Mouse (Mus musculus): ENCODE measurements at regions not wholly inside any gene's neighbourhood (a gene's known extent, or its start where the extent isn't known, plus 50 kb on each side); places are given as distances from the start of the nearest gene placed in this dataset.

DNA sequence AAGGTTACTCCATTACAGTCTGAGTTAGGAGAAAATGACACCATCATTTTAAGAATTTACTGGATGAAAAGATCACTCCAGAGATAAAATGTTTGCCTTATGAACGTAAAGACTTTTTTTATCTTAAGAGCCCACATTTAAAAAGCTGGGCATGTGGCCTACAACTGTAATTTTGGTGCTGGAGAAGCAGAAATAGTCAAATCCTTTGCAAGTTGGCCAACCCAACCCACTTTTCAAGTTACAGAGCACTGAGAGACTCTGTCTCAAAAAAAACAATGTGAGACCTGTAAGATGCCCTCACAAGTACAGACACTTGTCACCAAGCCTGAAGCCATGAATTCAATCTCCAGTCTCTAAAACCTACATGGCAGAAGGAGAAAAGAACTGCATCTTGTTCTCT is 305.6 kb upstream of the Cited2 start:
- Histone ChIP-seq H3K4me1 (ENCODE audit: control insufficient read depth, insufficient read depth, low read length) (peaks cover 3% of the 10 kb centered on the region; the same call in 1 of the 2 replicates), H3K36me3 (ENCODE audit: control insufficient read depth, insufficient read depth, low read length) (no peaks in the 10 kb centered on the region), H3K27me3 (replicated peaks; ENCODE audit: control insufficient read depth, insufficient read depth, low read length) (no peaks in the 10 kb centered on the region), H3K4me3 (ENCODE audit: insufficient read depth, low read depth, low read length) (no peak overlapping the region), H3K27ac (ENCODE audit: insufficient read depth, low read depth, low read length) (no peak overlapping the region)
- 88% methylated on average over 1 of the region's 1 CpGs for WGBS
- DNase-seq, result no peak
- TF ChIP-seq POLR2A (IDR thresholded peaks at IDR 0.05; ENCODE audit: low read depth, low read length) (no peak), CTCF (conservative IDR thresholded peaks at IDR 0.05; ENCODE audit: insufficient read depth, insufficient read length, low read depth, low read length) (no peak)

- DNase-seq, result peak; percentile 52
- Histone ChIP-seq H3K27ac (ENCODE audit: insufficient read depth, low read depth, low read length) (peak overlapping the region; percentile 41; the same call in 1 of the 2 replicates), H3K27me3 (replicated peaks; ENCODE audit: control insufficient read depth, insufficient read depth, low read length) (no peaks in the 10 kb centered on the region), H3K36me3 (ENCODE audit: control insufficient read depth, insufficient read depth, low read length) (no peaks in the 10 kb centered on the region), H3K4me1 (ENCODE audit: control insufficient read depth, insufficient read depth, low read length) (peaks cover 3% of the 10 kb centered on the region; the same call in 1 of the 2 replicates), H3K4me3 (ENCODE audit: insufficient read depth, low read depth, low read length) (no peak overlapping the region)
- WGBS, result 53% methylated on average over 7 of the region's 7 CpGs
- TF ChIP-seq POLR2A (IDR thresholded peaks at IDR 0.05; ENCODE audit: low read depth, low read length), result no peak
- no peak for TF ChIP-seq CTCF (conservative IDR thresholded peaks at IDR 0.05; ENCODE audit: insufficient read depth, insufficient read length, low read depth, low read length)
Observed at GRCm38 (mm10) chr10:17418227-17418685, 304.8 kb upstream of the Cited2 start.

DNA sequence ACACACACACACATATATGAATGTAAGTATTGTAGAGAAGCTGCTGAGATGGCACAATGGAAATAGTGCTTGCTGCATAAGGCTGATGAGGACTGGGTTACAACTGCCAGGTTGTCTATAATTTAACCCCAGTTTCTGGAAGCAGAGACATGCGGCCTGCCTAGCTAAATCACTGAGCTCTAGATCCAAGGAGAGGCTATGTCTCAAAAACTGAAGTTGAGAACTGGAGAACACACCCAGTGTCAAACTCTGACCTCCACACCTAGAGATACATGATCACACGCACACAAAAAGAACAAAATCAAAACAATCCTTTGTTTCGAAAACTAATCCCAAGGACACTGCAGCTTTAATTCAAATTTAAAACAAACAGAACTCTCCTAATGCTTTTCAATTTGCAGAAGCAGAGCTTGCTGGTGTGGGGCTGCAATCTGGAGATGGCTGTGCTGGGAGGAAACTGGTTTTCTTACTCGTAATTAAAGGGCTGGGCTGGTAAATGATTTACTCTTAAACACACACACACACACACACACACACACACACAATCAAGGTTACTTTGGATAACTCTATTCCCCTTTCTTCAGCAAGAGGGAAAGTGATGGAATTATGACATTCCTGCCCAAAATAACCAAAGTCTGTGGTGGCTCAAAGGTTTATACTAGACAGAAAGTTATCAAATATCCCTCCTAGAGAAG is 299.3 kb upstream of the Cited2 start:
- H3K27ac ChIP-seq (ENCODE audit: insufficient read depth, low read depth, low read length), result no peak overlapping the region
- 34% methylated on average over 4 of the region's 4 CpGs for WGBS
- TF ChIP-seq POLR2A (IDR thresholded peaks at IDR 0.05; ENCODE audit: low read depth, low read length), result no peak
- TF ChIP-seq CTCF (conservative IDR thresholded peaks at IDR 0.05; ENCODE audit: insufficient read depth, insufficient read length, low read depth, low read length), result no peak

GRCm38 (mm10) chr10:17426197-17426596 is 296.8 kb upstream of the Cited2 start:
- H3K27me3 ChIP-seq (replicated peaks; ENCODE audit: control insufficient read depth, insufficient read depth, low read length), result no peaks in the 10 kb centered on the region
- no peak overlapping the region for H3K27ac ChIP-seq (ENCODE audit: insufficient read depth, low read depth, low read length)
- no peak for DNase-seq
- TF ChIP-seq CTCF (conservative IDR thresholded peaks at IDR 0.05; ENCODE audit: insufficient read depth, insufficient read length, low read depth, low read length) (no peak), POLR2A (IDR thresholded peaks at IDR 0.05; ENCODE audit: low read depth, low read length) (no peak)
- H3K4me3 ChIP-seq (ENCODE audit: insufficient read depth, low read depth, low read length), result no peak overlapping the region
- WGBS, result 75% methylated on average over 3 of the region's 3 CpGs
- no peaks in the 10 kb centered on the region for H3K4me1 ChIP-seq (ENCODE audit: control insufficient read depth, insufficient read depth, low read length)
- no peaks in the 10 kb centered on the region for H3K36me3 ChIP-seq (ENCODE audit: control insufficient read depth, insufficient read depth, low read length)

More for the DNA sequence above, 299.3 kb upstream of the Cited2 start:
- no peak overlapping the region for H3K4me3 ChIP-seq (ENCODE audit: insufficient read depth, low read depth, low read length)
- DNase-seq, result peak; percentile 42
- H3K4me1 ChIP-seq (ENCODE audit: control insufficient read depth, insufficient read depth, low read length), result no peaks in the 10 kb centered on the region
- no peaks in the 10 kb centered on the region for H3K27me3 ChIP-seq (replicated peaks; ENCODE audit: control insufficient read depth, insufficient read depth, low read length)
- H3K36me3 ChIP-seq (ENCODE audit: control insufficient read depth, insufficient read depth, low read length), result no peaks in the 10 kb centered on the region

- Histone ChIP-seq H3K27me3 (replicated peaks; ENCODE audit: control insufficient read depth, insufficient read depth, low read length) (no peaks in the 10 kb centered on the region), H3K36me3 (ENCODE audit: control insufficient read depth, insufficient read depth, low read length) (no peaks in the 10 kb centered on the region), H3K27ac (ENCODE audit: insufficient read depth, low read depth, low read length) (no peak overlapping the region), H3K4me3 (ENCODE audit: insufficient read depth, low read depth, low read length) (no peak overlapping the region), H3K4me1 (ENCODE audit: control insufficient read depth, insufficient read depth, low read length) (no peaks in the 10 kb centered on the region)
- no peak for DNase-seq
- TF ChIP-seq POLR2A (IDR thresholded peaks at IDR 0.05; ENCODE audit: low read depth, low read length) (no peak), CTCF (conservative IDR thresholded peaks at IDR 0.05; ENCODE audit: insufficient read depth, insufficient read length, low read depth, low read length) (no peak)
Observed at GRCm38 (mm10) chr10:17427316-17427715, 295.7 kb upstream of the Cited2 start.

DNA sequence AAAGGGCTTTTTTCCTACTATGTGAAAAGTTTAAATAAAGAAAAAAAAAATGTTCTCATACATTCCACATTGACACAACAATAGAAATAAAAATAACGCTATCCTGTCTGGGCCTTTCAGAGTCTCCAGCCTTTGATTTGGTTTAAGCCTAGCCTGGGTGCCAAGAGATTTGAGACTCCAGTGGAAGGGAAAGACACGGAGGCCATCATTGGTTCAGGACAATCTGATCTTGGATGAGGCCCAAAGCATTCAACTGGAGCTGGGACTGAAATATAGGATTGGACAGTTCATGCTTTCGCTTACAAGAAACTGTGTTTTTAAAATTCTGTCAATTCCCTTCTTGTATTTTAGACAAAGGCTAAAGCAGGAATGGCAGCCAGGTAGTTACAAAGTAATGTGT is 294.7 kb upstream of the Cited2 start:
- no peaks in the 10 kb centered on the region for H3K4me1 ChIP-seq (ENCODE audit: control insufficient read depth, insufficient read depth, low read length)
- TF ChIP-seq POLR2A (IDR thresholded peaks at IDR 0.05; ENCODE audit: low read depth, low read length), result no peak
- TF ChIP-seq CTCF (conservative IDR thresholded peaks at IDR 0.05; ENCODE audit: insufficient read depth, insufficient read length, low read depth, low read length), result no peak
- no peaks in the 10 kb centered on the region for H3K27me3 ChIP-seq (replicated peaks; ENCODE audit: control insufficient read depth, insufficient read depth, low read length)
- WGBS, result 44% methylated on average over 3 of the region's 3 CpGs
- no peak overlapping the region for H3K4me3 ChIP-seq (ENCODE audit: insufficient read depth, low read depth, low read length)
- no peak overlapping the region for H3K27ac ChIP-seq (ENCODE audit: insufficient read depth, low read depth, low read length)
- peak; percentile 71 for DNase-seq
- no peaks in the 10 kb centered on the region for H3K36me3 ChIP-seq (ENCODE audit: control insufficient read depth, insufficient read depth, low read length)

DNA sequence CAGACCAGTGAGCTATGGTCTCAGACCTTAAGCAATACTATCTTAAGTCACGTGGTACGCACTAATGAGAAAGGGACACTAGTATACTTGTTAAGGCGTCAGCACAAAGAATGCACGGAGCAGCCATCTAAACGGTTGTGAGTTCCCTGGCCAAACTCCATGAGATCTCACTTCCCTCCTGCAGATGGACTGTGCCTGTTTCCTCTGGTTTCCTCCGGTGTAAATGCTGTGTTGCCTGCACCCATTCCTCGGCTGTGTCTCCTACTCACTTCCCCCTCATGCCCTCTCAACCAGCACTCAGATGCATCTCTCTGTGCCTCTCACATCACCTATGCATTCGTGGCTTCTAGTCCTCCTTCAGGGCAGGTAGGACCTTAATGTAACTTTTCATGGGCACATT is 291.9 kb upstream of the Cited2 start:
- Histone ChIP-seq H3K4me3 (ENCODE audit: insufficient read depth, low read depth, low read length) (no peak overlapping the region), H3K27ac (ENCODE audit: insufficient read depth, low read depth, low read length) (no peak overlapping the region), H3K36me3 (ENCODE audit: control insufficient read depth, insufficient read depth, low read length) (no peaks in the 10 kb centered on the region), H3K4me1 (ENCODE audit: control insufficient read depth, insufficient read depth, low read length) (no peaks in the 10 kb centered on the region), H3K27me3 (replicated peaks; ENCODE audit: control insufficient read depth, insufficient read depth, low read length) (no peaks in the 10 kb centered on the region)
- no peak for TF ChIP-seq POLR2A (IDR thresholded peaks at IDR 0.05; ENCODE audit: low read depth, low read length)
- no peak for TF ChIP-seq CTCF (conservative IDR thresholded peaks at IDR 0.05; ENCODE audit: insufficient read depth, insufficient read length, low read depth, low read length)
- no peak for DNase-seq
- 71% methylated on average over 8 of the region's 8 CpGs for WGBS

All from kidney, adult 2 months (tissue).